Mouse (Mus musculus) ES-E14 (cell line): ENCODE data around the gene Prpf19. TPM values are rescaled to one million over a fixed set of nuclear protein-coding genes. Genes with fewer than 3 reads are reported as not detected.
A peak's percentile ranks its signal among the peaks of the same experiment; 100 is the strongest.

ENCODE experiments used
- DNase-seq: peaks from one replicate; pipeline ENCODE4 v3.0.0-alpha.2; 2013; ENCODE audit warnings: low read depth, low spot score
- H3K27ac ChIP-seq: 2 replicates; pipeline ENCODE4 v1.5.1; 2012; ENCODE audit warnings: low read depth, mild to moderate bottlenecking, low read length, moderate library complexity, mixed read lengths; ENCODE audit not compliant: poor library complexity, insufficient read depth, severe bottlenecking
- H3K36me3 ChIP-seq: 2 replicates; pipeline ENCODE4 v1.6.1; 2012; ENCODE audit warnings: mild to moderate bottlenecking, low read length, moderate library complexity, mixed read lengths; ENCODE audit not compliant: control insufficient read depth, poor library complexity, insufficient read depth, severe bottlenecking
- H3K4me1 ChIP-seq, 2 experiments: fragments of 150-350 bp in 1 of 2; sonication (generic) in 1 of 2; 2 replicates each; pipeline ENCODE4 v1.6.1; 2012; ENCODE audit warnings: low read length in 2 of 2, mild to moderate bottlenecking in 1 of 2, mixed read lengths in 1 of 2; ENCODE audit not compliant: control insufficient read depth in 2 of 2, insufficient read depth in 2 of 2, poor library complexity in 1 of 2
- H3K4me3 ChIP-seq, 2 experiments: fragments of 150-350 bp in 1 of 2; sonication (generic) in 1 of 2; 2 replicates each; pipeline ENCODE4 v1.5.1; 2012; ENCODE audit warnings: low read length in 2 of 2, low read depth in 1 of 2, mild to moderate bottlenecking in 1 of 2, mixed read lengths in 1 of 2; ENCODE audit not compliant: insufficient read depth in 1 of 2, poor library complexity in 1 of 2, severe bottlenecking in 1 of 2
- H3K9ac ChIP-seq: 2 replicates; pipeline ENCODE4 v1.6.1; 2012; ENCODE audit warnings: low read depth, mild to moderate bottlenecking, low read length, mixed read lengths; ENCODE audit not compliant: poor library complexity, insufficient read depth, severe bottlenecking
- H3K9me3 ChIP-seq: fragments of 150-350 bp; sonication (generic); 2 replicates; pipeline ENCODE4 v1.6.1; 2012; ENCODE audit warnings: low read depth, mild to moderate bottlenecking, low read length; ENCODE audit not compliant: control insufficient read depth, insufficient read depth
- CHD2 ChIP-seq: IDR thresholded peaks from 2 replicates; pipeline ENCODE4 v1.6.1; 2014; ENCODE audit warnings: mild to moderate bottlenecking, low read depth, low read length, inconsistent platforms
- MAFK ChIP-seq: IDR thresholded peaks from 2 replicates; pipeline ENCODE4 v1.6.1; 2014; ENCODE audit warnings: mild to moderate bottlenecking, low read depth, low read length, inconsistent platforms; ENCODE audit not compliant: insufficient read depth
- ZC3H11A ChIP-seq: IDR thresholded peaks from 2 replicates; pipeline ENCODE4 v1.6.1; 2012; ENCODE audit warnings: low read depth, mild to moderate bottlenecking, inconsistent platforms, low read length, borderline replicate concordance
- in situ Hi-C, 2 experiments: fragments of 600-800 bp; cut with MboI; formaldehyde crosslinking; loops; one replicate each; pipeline ENCODE4 v1.15.1; 2025; ENCODE audit warnings: low sequenced_read_pairs in 2 of 2, inconsistent platforms in 1 of 2; ENCODE audit not compliant: unreplicated experiment in 2 of 2
- total RNA-seq: library from RNA; depleted of rRNA; stranded (reverse); fragments of 300-350 nt; gene quantifications from 2 replicates; pipeline ENCODE4 v1.2.3, GENCODE M21; 2012; rRNA removed

Gene Prpf19
- total RNA-seq, 1 experiment: 146 TPM

- in situ Hi-C loops: loop anchor here in 1 of 2 experiments (25.0 kb wide), 1 partner anchor 240 kb away; no protein-coding TSS in a partner anchor
- H3K4me3 ChIP-seq: no peak overlapping the region
- H3K9ac ChIP-seq: no peak overlapping the region
- H3K9me3 ChIP-seq: no peaks in the 10 kb centered on the region
- H3K27ac ChIP-seq: no peak overlapping the region
- H3K4me1 ChIP-seq: peaks cover 6 to 10% of the 10 kb centered on the region in 2 experiments; a peak in 3 of 4 replicates
- no peaks in the 10 kb centered on the region for H3K36me3 ChIP-seq
- TF ChIP-seq MAFK (peak; percentile 62; the same call in 1 of the 2 replicates), CHD2 (no peak), ZC3H11A (no peak)
- DNase-seq: no peak
Observed at GRCm38 (mm10) chr19:10952021-10952939, 57.2 kb downstream of the Prpf19 start.

Other genes starting within 250 kb of the Prpf19 start
- 3.1 and 4.9 TPM in 2 replicates for gene Pga5, start 217.2 kb upstream of the Prpf19 start, total RNA-seq
- 6.2 and 6.6 TPM in 2 replicates for gene Vps37c, start 206.5 kb upstream of the Prpf19 start, total RNA-seq
- not detected in 2 replicates for gene Cd5, start 156.2 kb upstream of the Prpf19 start, total RNA-seq
- 3.4 and 4.9 TPM in 2 replicates for gene Cd6, start 65.2 kb upstream of the Prpf19 start, total RNA-seq
- gene Slc15a3, start 55.5 kb upstream of the Prpf19 start, total RNA-seq: 2.2 and 5.6 TPM in 2 replicates
- gene Tmem132a, start 25.3 kb upstream of the Prpf19 start, total RNA-seq: 41.4 and 84.8 TPM in 2 replicates
- gene Tmem109, start 13.2 kb upstream of the Prpf19 start, total RNA-seq: 25.3 and 35.3 TPM in 2 replicates
- gene Zp1, start 25.4 kb downstream of the Prpf19 start, total RNA-seq: 0.09 TPM in 1 of 2 replicates, not detected in the other
- 0.67 and 1.1 TPM in 2 replicates for gene Ptgdr2, start 41.9 kb downstream of the Prpf19 start, total RNA-seq
- 25.7 and 29.1 TPM in 2 replicates for gene Ccdc86, start 54.0 kb downstream of the Prpf19 start, total RNA-seq
- gene Ms4a10, start 79.4 kb downstream of the Prpf19 start, total RNA-seq: 6.2 and 8.3 TPM in 2 replicates
- 0.32 TPM in 1 of 2 replicates, not detected in the other for gene Ms4a15, start 98.0 kb downstream of the Prpf19 start, total RNA-seq
- not detected in 2 replicates for gene Ms4a18, start 122.8 kb downstream of the Prpf19 start, total RNA-seq
- not detected in 2 replicates for gene Ms4a8a, start 185.9 kb downstream of the Prpf19 start, total RNA-seq
- not detected in 2 replicates for gene 1700017D01Rik, start 235.6 kb downstream of the Prpf19 start, total RNA-seq